Mouse (Mus musculus) frontal cortex, adult 2 months (tissue): ENCODE results near the gene Stx1b. TPM values are rescaled to one million over a fixed set of nuclear protein-coding genes. Genes with fewer than 3 reads are reported as not detected.
"Not testable (repeated sequence)": the region's sequence is repeated elsewhere in the genome, so short reads cannot be mapped to it uniquely, and the experiment has no call there.

Experiments
- DNase-seq, 2 experiments: peaks; one replicate each; pipeline ENCODE4 v3.0.0; 2022; ENCODE audit warnings: low spot score in 1 of 2; ENCODE audit errors: extremely low spot score in 1 of 2
- polyA plus RNA-seq: library from polyadenylated mRNA; depleted of rRNA; stranded (reverse); fragments of >200 nt; gene quantifications from 2 replicates; pipeline ENCODE4 v1.2.3, GENCODE M21; 2012

Gene Stx1b
- polyA plus RNA-seq, 1 experiment: 374 TPM

DNA sequence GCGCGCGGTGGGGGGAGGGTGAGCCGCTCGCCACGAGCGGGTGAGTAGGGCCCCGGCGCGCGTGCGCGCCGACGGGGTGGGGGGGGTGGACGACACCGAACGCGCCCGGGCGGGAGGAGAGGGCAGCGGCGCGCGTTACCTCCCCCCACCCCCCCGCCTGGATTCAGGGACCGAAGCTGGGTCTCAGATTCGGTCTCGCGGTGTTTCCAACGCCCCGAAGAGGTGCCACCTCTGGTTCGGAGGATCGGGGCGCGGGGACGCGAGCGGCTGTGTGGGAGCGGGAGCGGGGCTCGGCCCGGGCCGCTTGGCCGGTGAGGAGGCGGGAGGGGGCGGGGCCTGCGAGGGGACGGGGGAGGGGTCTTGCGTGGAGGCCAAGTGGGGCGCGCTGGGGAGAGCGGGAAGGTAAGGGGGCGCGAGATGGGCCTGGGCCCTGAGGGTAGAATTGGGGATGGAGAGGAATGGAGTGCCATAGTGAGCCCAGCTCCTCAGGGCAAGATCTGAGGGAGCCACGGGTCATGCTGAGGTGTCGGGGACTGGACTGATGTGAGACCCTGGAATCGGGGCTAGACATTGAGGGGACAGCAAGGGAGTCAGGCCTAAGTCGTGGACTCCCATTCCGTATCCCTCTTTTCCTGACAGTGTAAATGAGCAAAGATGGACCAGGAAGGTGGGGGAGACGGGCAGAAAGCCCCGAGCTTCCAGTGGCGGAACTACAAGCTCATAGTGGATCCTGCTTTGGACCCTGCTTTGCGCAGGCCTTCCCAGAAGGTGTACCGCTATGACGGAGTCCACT is 46.7 kb downstream of the Stx1b start:
- no peak for DNase-seq

DNA sequence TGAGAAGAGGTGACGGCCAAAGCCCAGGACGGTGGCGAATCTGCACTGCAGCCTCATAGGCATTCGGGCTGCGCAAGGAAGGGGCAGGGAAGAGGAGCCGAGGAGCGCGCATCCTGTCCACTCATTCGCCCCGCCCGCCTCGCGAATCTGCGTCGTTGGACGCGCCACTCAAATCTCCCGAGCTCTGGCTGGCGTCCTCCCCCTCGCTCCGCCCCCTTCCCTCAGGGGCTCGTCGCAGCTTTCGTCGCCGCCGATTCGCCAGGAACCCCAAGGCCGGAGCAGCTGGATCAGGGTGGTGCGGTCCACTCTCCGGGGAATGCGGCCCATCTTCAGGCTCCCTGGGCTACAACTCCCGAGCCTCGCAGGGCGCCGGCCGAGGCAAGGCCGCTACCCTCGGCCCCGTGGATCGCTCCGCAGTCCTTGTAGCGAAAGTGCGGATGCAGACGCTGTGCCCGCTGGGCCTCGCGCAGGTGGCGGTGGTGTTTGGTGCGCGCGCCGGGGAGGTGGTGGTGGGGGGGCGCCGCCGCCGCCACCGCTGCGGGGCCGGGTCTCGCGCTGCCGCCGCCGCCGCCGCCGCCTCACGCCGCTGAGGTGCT is 47.4 kb downstream of the Stx1b start:
- peak; percentile 92 to 97 for DNase-seq

DNA sequence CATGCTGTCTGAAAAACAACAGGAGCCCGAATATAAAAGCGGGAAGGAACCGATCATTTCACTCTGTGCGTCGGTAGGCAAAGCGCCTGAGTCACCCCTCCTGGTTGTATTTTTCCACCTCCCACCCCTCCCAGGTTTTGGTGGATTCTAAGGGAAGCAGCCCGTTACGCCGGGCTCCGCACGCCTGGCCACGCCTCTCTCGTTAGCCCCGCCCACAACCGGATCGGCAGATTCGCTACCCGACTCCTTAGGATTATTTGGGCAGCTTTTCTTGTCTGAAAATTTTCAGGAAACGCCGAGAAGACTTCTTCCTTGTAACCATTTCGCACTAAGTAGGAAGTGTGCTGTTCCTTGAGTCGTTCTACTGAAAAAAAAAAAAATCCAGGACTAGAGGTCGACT is 47.9 kb downstream of the Stx1b start, which contains the start of gene Setd1a:
Gene Setd1a (plus strand): TSS at position 245 of the 400 bp plus-strand sequence.
- peak; percentile 79 to 94 for DNase-seq

DNA sequence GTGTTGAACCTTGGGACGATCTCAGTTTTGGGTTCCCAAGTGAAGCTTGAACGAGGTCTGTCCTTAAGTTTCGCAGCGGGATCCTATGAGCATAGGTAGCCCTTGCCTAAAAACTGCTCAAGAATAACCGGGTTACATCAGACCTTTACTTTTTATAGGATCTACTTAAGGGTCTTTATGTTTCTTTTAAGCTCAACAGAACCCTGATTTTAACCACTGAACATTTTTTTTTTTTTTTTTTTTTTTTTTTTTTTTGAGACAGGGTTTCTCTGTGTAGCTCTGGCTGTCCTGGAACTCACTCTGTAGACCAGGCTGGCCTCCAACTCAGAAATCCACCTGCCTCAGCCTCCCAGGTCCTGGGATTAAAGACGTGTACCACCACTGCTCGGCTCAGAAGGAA is 48.5 kb downstream of the Stx1b start:
- DNase-seq: not testable (repeated sequence)

DNA sequence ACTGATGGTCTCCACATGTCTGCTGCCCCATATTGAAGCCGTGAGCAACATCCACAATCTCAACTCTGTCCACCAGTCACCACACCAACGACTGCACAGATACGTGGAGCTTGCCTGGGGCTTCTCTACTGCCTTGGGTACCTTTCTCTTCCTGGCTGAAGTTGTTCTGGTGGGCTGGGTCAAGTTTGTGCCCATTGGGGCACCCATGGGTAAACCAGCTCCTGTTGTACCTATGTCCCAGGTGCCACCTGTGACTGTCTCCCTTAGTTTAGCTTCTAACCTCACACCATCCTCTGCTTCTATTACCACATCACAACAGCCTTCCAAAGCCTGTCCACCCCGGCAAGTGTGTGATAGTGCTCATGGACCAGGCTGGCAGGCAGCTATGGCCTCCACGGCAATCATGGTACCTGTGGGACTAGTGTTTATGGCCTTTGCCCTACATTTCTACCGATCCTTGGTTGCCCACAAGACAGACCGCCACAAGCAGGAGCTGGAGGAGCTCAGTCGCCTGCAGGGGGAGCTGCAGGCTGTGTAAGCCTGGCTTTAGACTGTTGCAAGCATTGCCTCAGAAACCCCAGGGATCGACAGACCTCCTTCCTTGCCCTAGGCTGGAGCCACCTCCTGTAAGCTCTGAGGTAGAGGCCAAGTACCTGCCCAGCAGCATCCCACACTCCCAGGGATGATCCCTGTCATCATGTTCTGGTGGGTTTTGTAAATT is 50.5 kb downstream of the Stx1b start:
- DNase-seq: peak in 1 of 2 experiments; percentile 71

DNA sequence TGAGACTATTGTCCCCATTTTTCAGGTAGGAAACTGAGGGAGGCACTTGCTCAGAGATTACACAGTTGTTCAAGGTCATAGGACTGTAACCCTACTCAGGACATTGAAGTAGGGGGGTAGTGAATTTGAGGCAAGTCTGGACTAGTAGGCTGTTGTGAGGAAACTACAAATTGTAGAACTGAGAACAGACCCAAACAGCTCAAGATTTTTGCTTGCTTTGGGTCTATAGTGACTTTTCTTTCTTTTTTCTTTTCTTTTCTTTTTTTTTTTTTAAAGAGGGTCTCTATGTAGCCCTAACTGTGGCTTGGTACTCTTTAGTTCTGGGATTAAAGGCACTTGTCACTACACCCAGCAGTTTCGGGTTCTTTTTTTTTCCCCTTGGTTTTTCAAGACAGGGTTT is 51.8 kb downstream of the Stx1b start:
- no peak for DNase-seq

DNA sequence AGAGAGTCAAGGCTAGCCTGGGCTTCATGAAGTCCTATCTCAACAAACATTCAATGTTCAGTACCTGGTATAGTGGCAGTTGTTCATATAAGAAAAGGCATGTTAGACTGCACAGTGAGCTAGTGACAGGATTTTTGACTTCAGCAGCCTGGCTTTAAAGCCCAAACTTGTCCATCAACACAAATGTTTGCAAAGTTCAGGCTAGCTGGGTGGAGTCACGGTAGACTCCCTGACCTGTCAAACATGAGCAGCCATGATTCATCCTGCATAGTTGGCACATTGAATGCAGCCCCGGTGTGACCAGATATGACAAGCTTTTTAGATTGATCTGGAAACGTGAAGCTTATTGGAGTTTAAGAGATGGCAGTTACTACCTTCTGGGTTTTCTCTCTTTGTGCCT is 52.3 kb downstream of the Stx1b start:
- no peak for DNase-seq

DNA sequence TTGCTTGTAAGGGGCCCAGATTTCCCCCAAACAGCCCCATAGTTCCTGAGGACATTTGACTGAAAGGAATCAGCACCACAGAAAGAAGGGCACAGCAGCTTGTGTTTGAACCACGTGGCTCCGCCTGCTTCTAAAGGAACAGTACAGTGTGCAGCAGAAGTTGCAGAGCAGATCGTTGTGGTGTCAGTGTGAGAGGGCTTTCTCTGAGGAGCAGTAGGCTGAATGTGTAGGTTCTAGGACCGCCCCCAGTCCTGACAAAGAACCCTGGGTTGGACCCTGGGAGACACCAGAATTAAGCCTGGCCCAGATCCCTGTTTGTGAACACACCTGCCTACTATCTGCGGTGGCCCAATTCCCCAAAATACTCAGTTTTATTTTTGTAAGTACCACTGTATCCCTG is 53.1 kb downstream of the Stx1b start:
- DNase-seq: peak; percentile 58 to 61

DNA sequence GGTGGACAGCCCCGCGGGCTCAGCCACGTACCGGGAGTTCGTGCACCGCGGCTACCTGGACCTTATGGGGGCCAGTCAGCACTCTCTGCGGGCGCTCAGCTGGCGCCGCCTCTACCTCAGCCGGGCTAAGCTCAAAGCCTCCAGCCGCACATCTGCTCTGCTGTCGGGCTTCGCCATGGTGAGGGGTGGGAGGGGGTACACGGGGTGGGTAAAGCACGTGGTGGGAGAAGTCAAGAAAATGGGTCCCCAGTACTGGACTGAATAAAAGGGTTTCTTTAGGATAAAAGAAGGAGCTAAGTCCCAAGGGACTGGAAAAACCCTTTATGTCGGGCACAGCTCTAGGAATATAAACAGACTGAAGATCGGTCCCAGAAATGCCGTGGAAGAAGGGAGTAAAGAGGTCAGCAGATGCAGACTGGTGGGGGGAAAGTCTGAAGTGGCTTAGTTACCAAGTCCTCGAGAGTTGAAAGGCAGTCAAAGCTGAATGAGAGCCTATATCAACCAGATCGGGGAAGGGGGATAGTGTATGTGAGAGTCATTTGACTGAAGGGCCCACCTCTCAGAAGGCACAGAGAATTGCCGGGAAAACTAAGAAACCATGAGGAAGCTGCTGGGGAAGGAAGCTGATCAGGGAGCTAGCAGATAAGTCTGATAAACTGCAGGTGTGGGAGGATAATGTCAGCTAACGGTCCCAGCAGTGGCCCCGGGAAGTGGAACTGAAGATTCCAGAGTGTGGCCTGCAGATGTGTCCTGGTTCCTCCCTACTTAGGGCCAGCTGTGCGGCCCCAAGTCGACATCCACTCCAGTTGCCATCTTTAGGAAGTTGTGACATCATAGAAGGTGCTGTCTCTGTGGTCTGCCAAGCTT is 54.1 kb downstream of the Stx1b start:
- no peak for DNase-seq

DNA sequence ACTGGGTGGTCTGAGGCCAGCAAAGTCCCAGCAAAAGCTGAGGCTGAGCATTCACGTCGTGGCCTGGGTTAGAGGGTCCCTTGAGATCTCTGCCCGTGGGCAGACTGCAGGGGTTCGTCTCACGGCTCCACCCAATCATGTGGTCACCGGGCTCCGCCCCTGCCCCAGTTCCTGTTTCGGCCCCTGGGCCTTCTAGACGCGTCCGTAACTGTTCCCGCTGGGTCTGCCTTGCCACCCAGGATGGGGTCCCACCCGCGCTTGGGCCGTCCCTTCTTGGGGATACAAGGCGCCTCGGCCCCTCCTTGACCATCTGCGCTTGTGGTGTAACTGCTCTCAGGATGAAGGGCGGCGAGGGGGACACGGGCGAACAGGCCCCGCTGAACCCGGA is 54.7 kb downstream of the Stx1b start, which contains the start of gene Orai3:
Gene Orai3 (plus strand): TSS at position 165 of the 388 bp plus-strand sequence.
- DNase-seq: peak; percentile 79 to 87

DNA sequence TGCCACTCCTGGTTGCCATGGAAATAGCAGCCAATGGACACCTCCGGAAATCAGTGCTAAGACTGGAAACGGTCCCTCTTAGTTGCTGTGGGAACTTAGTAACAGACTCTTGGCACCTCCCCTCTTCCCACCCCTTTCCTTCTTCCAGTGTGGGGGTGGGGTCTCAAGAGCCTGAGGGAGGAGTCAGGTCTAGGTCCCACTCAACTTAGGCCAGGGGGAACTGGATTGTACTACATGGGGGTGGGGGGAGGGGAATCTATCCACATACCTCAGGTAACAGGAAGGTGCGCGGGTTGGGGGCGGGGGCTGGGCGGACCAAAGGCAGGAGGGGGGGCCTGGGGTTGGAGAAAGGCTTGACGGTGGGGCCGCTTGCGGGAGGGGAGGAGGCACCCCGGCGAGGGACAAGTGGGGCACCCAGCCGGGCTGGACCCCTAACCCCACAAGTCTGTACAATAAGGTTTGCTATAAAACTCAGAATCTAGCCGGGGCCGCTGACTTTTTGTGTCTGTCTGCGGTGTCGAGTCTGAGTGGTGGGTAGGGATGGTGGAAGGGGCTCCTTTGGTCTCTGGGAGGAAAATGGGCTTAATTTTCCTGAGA is 55.3 kb downstream of the Stx1b start:
- DNase-seq: peak; percentile 99

DNA sequence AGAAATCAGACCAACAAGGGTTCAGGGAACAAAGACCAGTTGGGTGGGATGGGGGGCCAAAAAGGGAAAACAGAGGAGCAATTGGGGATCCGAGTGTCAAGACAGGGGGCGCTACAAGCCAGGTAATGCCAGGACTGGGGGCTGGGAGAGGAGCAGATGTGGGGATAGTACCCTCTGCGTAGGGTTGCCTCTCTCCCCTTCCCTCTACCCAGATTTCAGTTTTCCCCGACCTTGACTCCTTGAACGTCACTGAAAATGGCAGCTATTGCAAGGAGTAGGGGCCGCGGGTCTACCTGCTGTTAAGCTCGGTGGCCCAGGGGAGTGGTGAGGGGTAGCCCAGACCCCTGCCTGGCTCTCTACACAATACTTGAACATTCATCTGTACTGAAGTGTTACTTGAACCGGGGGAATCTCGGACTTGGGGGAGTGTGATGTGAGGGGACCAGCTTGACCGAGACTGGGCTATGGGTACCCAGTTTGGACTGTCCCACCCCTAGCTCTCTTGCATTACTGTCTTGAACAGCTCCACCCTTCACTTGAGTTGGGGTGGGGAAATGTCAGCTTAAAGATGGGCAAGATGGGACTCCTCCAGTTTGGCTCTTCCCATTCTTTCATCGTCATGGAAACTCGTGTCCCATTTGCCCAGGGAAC is 55.9 kb downstream of the Stx1b start:
- DNase-seq: no peak

DNA sequence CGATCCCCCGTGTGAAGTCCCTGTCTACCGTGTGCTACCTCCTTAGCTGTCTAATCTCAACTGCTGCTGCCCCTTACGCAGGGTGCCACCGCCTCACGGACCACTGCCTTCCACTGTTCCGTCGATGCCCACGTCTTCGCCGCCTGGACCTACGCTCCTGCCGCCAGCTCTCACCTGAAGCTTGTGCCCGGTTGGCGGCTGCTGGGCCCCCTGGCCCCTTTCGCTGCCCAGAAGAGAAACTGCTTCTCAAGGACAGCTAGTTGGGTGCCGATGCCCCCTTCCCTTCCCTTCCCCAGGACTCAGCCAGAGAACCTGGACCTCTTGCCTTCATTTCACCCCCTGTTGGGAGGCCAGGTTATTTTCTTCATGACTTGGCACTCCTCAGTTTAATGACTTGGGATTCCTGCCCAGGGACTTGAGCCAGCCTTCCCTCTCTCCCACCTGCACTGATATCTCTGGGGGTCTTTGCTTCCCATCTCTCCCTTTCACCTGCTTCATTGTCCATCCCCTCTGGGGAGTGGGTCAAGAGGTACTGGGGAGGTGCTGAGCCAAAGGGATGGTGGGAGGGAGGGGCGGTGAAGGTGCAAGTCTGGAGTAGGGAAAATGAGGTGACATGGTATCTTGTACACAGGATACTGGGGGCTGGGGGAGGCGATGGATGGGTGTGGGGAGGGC is 56.5 kb downstream of the Stx1b start:
- no peak for DNase-seq

DNA sequence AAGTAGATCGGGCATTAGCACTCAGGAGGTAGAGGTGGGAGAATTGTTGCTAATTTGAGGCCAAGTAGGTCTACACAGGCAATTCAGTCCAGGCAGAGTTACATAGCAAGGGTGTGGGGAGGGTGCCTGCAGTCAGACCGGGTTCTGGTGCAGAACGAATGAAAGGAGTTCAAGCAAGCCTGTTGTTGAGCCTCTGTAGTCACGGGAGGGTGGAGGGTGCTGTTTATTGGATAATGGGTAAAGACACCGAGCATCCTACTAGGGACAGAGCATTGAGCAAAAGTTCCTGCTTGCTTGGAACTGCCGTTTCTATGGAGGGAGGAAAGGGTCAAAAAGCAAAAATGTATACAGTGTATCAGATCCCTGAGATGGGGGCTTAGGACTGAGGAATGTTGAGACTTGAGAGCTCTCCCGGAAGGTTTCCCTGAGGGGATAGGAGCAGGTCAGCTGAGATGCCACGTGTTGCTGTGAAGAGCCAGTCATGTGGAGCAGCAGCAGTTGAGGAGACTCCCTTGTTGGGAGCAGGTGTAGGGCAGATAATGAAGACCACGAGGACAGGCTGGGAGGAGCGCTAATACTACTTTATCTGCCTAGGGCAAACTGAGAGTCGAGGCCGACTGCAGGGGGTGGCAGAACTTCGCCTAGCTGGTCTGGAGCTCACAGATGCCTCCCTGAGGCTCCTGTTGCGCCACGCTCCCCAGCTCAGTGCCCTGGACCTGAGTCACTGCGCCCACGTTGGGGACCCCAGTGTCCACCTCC is 57.3 kb downstream of the Stx1b start:
- no peak for DNase-seq

DNA sequence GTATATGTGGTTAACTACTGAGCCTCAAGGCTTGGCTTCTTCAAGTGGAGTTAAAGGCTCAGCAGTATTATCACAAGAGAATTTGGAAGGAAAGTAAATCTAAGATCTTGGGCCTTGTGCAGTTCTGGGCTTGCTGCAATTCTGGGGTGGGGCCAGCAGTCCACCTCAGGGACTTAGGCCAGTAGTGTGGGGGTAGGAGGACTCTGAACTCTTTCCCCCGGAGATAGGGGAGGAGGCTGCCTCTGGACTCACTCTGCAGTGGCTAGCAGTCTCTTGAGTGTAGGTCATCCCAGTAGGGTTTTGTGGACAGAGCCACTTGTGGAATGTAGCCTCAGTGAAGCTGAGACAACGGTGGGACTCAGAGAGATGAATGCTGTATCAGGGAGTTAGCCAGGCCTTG is 58.6 kb downstream of the Stx1b start:
- no peak for DNase-seq

DNA sequence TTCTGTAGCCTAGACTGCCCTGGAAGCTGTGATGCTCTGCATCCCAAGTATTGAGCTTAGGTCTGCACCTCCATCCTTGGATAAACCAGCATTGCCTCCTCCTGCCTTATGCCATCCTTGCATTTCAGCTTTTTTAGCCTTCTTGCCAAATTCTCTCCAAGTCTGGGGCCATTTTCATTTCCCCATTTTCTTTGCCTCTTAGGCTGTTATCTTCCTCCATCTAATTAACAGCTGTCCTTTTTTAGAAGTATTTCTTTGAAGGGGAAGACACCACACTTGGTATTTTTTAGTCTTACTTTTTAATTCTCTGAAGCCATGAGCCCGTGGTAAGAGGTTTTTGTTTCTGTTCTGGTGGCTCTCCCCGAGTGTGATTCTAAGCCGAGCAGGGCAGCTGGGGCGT is 60.7 kb downstream of the Stx1b start:
- no peak for DNase-seq

DNA sequence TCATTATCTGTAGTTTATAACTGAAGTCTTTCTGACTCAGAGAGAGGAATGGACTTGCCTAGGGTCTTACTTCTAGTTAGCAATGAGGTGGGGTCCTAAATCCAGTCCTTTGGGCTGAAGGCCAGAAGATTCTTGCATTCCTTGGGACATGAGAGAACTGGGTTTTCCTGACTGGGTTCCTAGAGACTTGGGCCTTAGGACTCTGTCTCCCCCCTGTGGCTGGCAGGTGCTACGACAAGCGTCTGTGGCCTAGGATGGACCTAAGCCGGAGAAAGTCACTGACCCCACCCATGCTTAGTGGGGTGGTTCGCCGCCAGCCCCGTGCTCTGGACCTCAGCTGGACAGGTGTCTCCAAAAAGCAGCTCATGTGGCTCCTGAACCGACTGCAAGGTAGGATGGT is 63.3 kb downstream of the Stx1b start:
- DNase-seq: peak in 1 of 2 experiments; percentile 74

DNA sequence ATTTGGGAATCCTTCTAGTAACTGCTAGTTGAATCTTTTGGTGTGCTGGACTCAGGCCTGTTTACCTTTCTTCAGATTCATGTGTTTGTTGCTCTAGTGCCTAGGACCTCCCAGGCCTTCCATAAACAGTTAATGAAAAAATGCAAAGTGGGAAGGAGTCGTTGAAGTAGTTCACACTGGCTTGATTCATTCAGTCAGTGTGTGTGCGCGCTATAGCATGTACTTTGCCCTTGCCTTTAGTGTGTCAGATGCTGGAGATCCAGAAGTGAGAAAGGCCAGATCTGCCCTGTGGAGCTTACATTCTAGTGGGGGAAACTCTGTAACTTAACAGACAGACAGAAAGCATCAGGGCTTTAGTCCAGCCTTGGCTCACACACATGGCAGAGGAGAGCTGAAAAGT is 63.9 kb downstream of the Stx1b start:
- no peak for DNase-seq
